Mouse (Mus musculus) layer of hippocampus, adult 9-10 months (tissue): Measurements from ENCODE around the gene Faah.

Experiments
- DNase-seq: peaks from one replicate; pipeline ENCODE4 v3.0.0; 2022; ENCODE audit warnings: low spot score

Faah gene

GRCm38 (mm10) chr4:116017902-116018746, at the start of gene Faah:
Gene Faah, minus strand, starts transcription at chr4:116017926.
- DNase-seq, result no peak

GRCm38 (mm10) chr4:116063855-116064254, 46.1 kb upstream of the Faah start:
- DNase-seq, result no peak

GRCm38 (mm10) chr4:116059012-116059726, 41.4 kb upstream of the Faah start:
- no peak for DNase-seq

- no peak for DNase-seq
Observed at GRCm38 (mm10) chr4:116057559-116057958, 39.8 kb upstream of the Faah start.

GRCm38 (mm10) chr4:116053399-116053961, 35.8 kb upstream of the Faah start, which contains the start of gene Nsun4:
Gene Nsun4, minus strand, starts transcription at chr4:116053876.
- peak; percentile 84 for DNase-seq

- no peak for DNase-seq
Observed at GRCm38 (mm10) chr4:116052526-116053293, 35.0 kb upstream of the Faah start.

- no peak for DNase-seq
Observed at GRCm38 (mm10) chr4:116049211-116049610, 31.5 kb upstream of the Faah start.

GRCm38 (mm10) chr4:116048130-116048920, 30.6 kb upstream of the Faah start:
- DNase-seq, result no peak

GRCm38 (mm10) chr4:116047681-116048080, 30.0 kb upstream of the Faah start:
- DNase-seq, result no peak

GRCm38 (mm10) chr4:116046604-116047003, 28.9 kb upstream of the Faah start:
- no peak for DNase-seq

GRCm38 (mm10) chr4:116042186-116042585, 24.5 kb upstream of the Faah start:
- DNase-seq, result no peak

- no peak for DNase-seq
Observed at GRCm38 (mm10) chr4:116040466-116040865, 22.7 kb upstream of the Faah start.

GRCm38 (mm10) chr4:116033374-116033773, 15.6 kb upstream of the Faah start:
- no peak for DNase-seq

- DNase-seq, result no peak
Observed at GRCm38 (mm10) chr4:116032906-116033305, 15.2 kb upstream of the Faah start.

GRCm38 (mm10) chr4:116017300-116017901, 325 bp downstream of the Faah start:
- no peak for DNase-seq

GRCm38 (mm10) chr4:116016862-116017299, 845 bp downstream of the Faah start:
- no peak for DNase-seq

GRCm38 (mm10) chr4:116016396-116016795, 1.3 kb downstream of the Faah start:
- no peak for DNase-seq

GRCm38 (mm10) chr4:116015996-116016395, 1.7 kb downstream of the Faah start:
- no peak for DNase-seq

- DNase-seq, result no peak
Observed at GRCm38 (mm10) chr4:116015502-116015901, 2.2 kb downstream of the Faah start.

GRCm38 (mm10) chr4:116010186-116010585, 7.5 kb downstream of the Faah start:
- DNase-seq, result no peak

GRCm38 (mm10) chr4:116001206-116001605, 16.5 kb downstream of the Faah start:
- no peak for DNase-seq
